Mouse (Mus musculus): ENCODE measurements around the gene Zmynd10. TPM values are rescaled to one million over a fixed set of nuclear protein-coding genes. Genes with fewer than 3 reads are reported as not detected.

Zmynd10 gene
- polyA plus RNA-seq, 1 experiment from 2014 or later = 2.2 TPM

Other genes with a start within 250 kb of the Zmynd10 start
- gene Hemk1, start 208.9 kb upstream of the Zmynd10 start, polyA plus RNA-seq (2015; fragmentation: Nextera tagmentation; extraction: Ambion mirVana) = 15.6 and 18.8 TPM in 2 replicates
- 3.3 and 5.4 TPM in 2 replicates for gene 6430571L13Rik, start 206.7 kb upstream of the Zmynd10 start, polyA plus RNA-seq (2015; fragmentation: Nextera tagmentation; extraction: Ambion mirVana)
- gene Cacna2d2, start 147.7 kb upstream of the Zmynd10 start, polyA plus RNA-seq (2015; fragmentation: Nextera tagmentation; extraction: Ambion mirVana) = 3.6 and 5.8 TPM in 2 replicates
- 41.9 and 44.5 TPM in 2 replicates for gene Tmem115, start 13.4 kb upstream of the Zmynd10 start, polyA plus RNA-seq (2015; fragmentation: Nextera tagmentation; extraction: Ambion mirVana)
- gene Cyb561d2, start 5.1 kb upstream of the Zmynd10 start, polyA plus RNA-seq (2015; fragmentation: Nextera tagmentation; extraction: Ambion mirVana) = 35.7 and 38.5 TPM in 2 replicates
- 88.4 and 89.8 TPM in 2 replicates for gene Nprl2, start 5.1 kb upstream of the Zmynd10 start, polyA plus RNA-seq (2015; fragmentation: Nextera tagmentation; extraction: Ambion mirVana)
- 43.4 and 45.4 TPM in 2 replicates for gene Rassf1, start 4.3 kb downstream of the Zmynd10 start, polyA plus RNA-seq (2015; fragmentation: Nextera tagmentation; extraction: Ambion mirVana)
- gene Tusc2, start 16.0 kb downstream of the Zmynd10 start, polyA plus RNA-seq (2015; fragmentation: Nextera tagmentation; extraction: Ambion mirVana) = 93.2 and 98.5 TPM in 2 replicates
- gene Hyal2, start 20.6 kb downstream of the Zmynd10 start, polyA plus RNA-seq (2015; fragmentation: Nextera tagmentation; extraction: Ambion mirVana) = 69.7 and 74.5 TPM in 2 replicates
- gene Hyal1, start 29.6 kb downstream of the Zmynd10 start, polyA plus RNA-seq (2015; fragmentation: Nextera tagmentation; extraction: Ambion mirVana) = 6.9 and 7.2 TPM in 2 replicates
- gene Naa80, start 31.6 kb downstream of the Zmynd10 start, polyA plus RNA-seq (2015; fragmentation: Nextera tagmentation; extraction: Ambion mirVana) = 16.2 and 16.9 TPM in 2 replicates
- gene Hyal3, start 33.5 kb downstream of the Zmynd10 start, polyA plus RNA-seq (2015; fragmentation: Nextera tagmentation; extraction: Ambion mirVana) = 1.4 TPM in 2 replicates
- gene Ifrd2, start 40.3 kb downstream of the Zmynd10 start, polyA plus RNA-seq (2015; fragmentation: Nextera tagmentation; extraction: Ambion mirVana) = 14.4 and 16.8 TPM in 2 replicates
- 2.3 and 3.0 TPM in 2 replicates for gene Sema3b, start 61.9 kb downstream of the Zmynd10 start, polyA plus RNA-seq (2015; fragmentation: Nextera tagmentation; extraction: Ambion mirVana)
- gene Gnai2, start 88.1 kb downstream of the Zmynd10 start, polyA plus RNA-seq (2015; fragmentation: Nextera tagmentation; extraction: Ambion mirVana) = 299 and 316 TPM in 2 replicates
- gene Slc38a3, start 122.2 kb downstream of the Zmynd10 start, polyA plus RNA-seq (2015; fragmentation: Nextera tagmentation; extraction: Ambion mirVana) = 30.4 and 32.6 TPM in 2 replicates
- 1.2 and 1.4 TPM in 2 replicates for gene Gnat1, start 132.4 kb downstream of the Zmynd10 start, polyA plus RNA-seq (2015; fragmentation: Nextera tagmentation; extraction: Ambion mirVana)
- gene Sema3f, start 163.2 kb downstream of the Zmynd10 start, polyA plus RNA-seq (2015; fragmentation: Nextera tagmentation; extraction: Ambion mirVana) = 11.0 and 14.9 TPM in 2 replicates
- 294 and 303 TPM in 2 replicates for gene Rbm5, start 223.7 kb downstream of the Zmynd10 start, polyA plus RNA-seq (2015; fragmentation: Nextera tagmentation; extraction: Ambion mirVana)

All from forebrain, embryonic 16.5 days (tissue).